Mouse (Mus musculus): ENCODE measurements around the gene Hoxd4. TPM values are rescaled to one million over a fixed set of nuclear protein-coding genes. Genes with fewer than 3 reads are reported as not detected.

Gene Hoxd4
- total RNA-seq, 1 experiment from 2014 or later: not detected

- no peak for ATAC-seq (replicated peaks in 1 of 2; ENCODE audit: insufficient read depth in 1 of 2, low FRiP score in 2 of 2, low TSS enrichment in 1 of 2, low read depth in 1 of 2, poor library complexity in 2 of 2, severe bottlenecking in 2 of 2)
Observed at GRCm38 (mm10) chr2:74741979-74742277, 30.2 kb downstream of the Hoxd4 start.

GRCm38 (mm10) chr2:74745540-74746297 lies 34.0 kb downstream of the Hoxd4 start:
- no peak for ATAC-seq (replicated peaks in 1 of 2; ENCODE audit: insufficient read depth in 1 of 2, low FRiP score in 2 of 2, low TSS enrichment in 1 of 2, low read depth in 1 of 2, poor library complexity in 2 of 2, severe bottlenecking in 2 of 2)

- ATAC-seq (replicated peaks in 1 of 2; ENCODE audit: insufficient read depth in 1 of 2, low FRiP score in 2 of 2, low TSS enrichment in 1 of 2, low read depth in 1 of 2, poor library complexity in 2 of 2, severe bottlenecking in 2 of 2): no peak; a peak in 1 of 4 replicates
Observed at GRCm38 (mm10) chr2:74746298-74746921, 34.7 kb downstream of the Hoxd4 start.

- no peak for ATAC-seq (replicated peaks in 1 of 2; ENCODE audit: insufficient read depth in 1 of 2, low FRiP score in 2 of 2, low TSS enrichment in 1 of 2, low read depth in 1 of 2, poor library complexity in 2 of 2, severe bottlenecking in 2 of 2)
Observed at GRCm38 (mm10) chr2:74747006-74747405, 35.3 kb downstream of the Hoxd4 start.

- ATAC-seq (replicated peaks in 1 of 2; ENCODE audit: insufficient read depth in 1 of 2, low FRiP score in 2 of 2, low TSS enrichment in 1 of 2, low read depth in 1 of 2, poor library complexity in 2 of 2, severe bottlenecking in 2 of 2): no peak
Observed at GRCm38 (mm10) chr2:74747661-74748141, 36.0 kb downstream of the Hoxd4 start.

- no peak for ATAC-seq (replicated peaks in 1 of 2; ENCODE audit: insufficient read depth in 1 of 2, low FRiP score in 2 of 2, low TSS enrichment in 1 of 2, low read depth in 1 of 2, poor library complexity in 2 of 2, severe bottlenecking in 2 of 2)
Observed at GRCm38 (mm10) chr2:74748436-74748995, 36.8 kb downstream of the Hoxd4 start.

- ATAC-seq (replicated peaks in 1 of 2; ENCODE audit: insufficient read depth in 1 of 2, low FRiP score in 2 of 2, low TSS enrichment in 1 of 2, low read depth in 1 of 2, poor library complexity in 2 of 2, severe bottlenecking in 2 of 2): peak; percentile 70 to 72
Observed at GRCm38 (mm10) chr2:74749337-74750121, 37.8 kb downstream of the Hoxd4 start.

GRCm38 (mm10) chr2:74750731-74751250 lies 39.1 kb downstream of the Hoxd4 start:
- ATAC-seq (replicated peaks in 1 of 2; ENCODE audit: insufficient read depth in 1 of 2, low FRiP score in 2 of 2, low TSS enrichment in 1 of 2, low read depth in 1 of 2, poor library complexity in 2 of 2, severe bottlenecking in 2 of 2): no peak

GRCm38 (mm10) chr2:74751861-74752260 lies 40.1 kb downstream of the Hoxd4 start:
- ATAC-seq (replicated peaks in 1 of 2; ENCODE audit: insufficient read depth in 1 of 2, low FRiP score in 2 of 2, low TSS enrichment in 1 of 2, low read depth in 1 of 2, poor library complexity in 2 of 2, severe bottlenecking in 2 of 2): no peak

- ATAC-seq (replicated peaks in 1 of 2; ENCODE audit: insufficient read depth in 1 of 2, low FRiP score in 2 of 2, low TSS enrichment in 1 of 2, low read depth in 1 of 2, poor library complexity in 2 of 2, severe bottlenecking in 2 of 2): no peak
Observed at GRCm38 (mm10) chr2:74752431-74753174, 40.9 kb downstream of the Hoxd4 start.

- ATAC-seq (replicated peaks in 1 of 2; ENCODE audit: insufficient read depth in 1 of 2, low FRiP score in 2 of 2, low TSS enrichment in 1 of 2, low read depth in 1 of 2, poor library complexity in 2 of 2, severe bottlenecking in 2 of 2): peak; percentile 37 to 44; a peak in 3 of 4 replicates
Observed at GRCm38 (mm10) chr2:74753175-74753523, 41.4 kb downstream of the Hoxd4 start.

- ATAC-seq (replicated peaks in 1 of 2; ENCODE audit: insufficient read depth in 1 of 2, low FRiP score in 2 of 2, low TSS enrichment in 1 of 2, low read depth in 1 of 2, poor library complexity in 2 of 2, severe bottlenecking in 2 of 2): no peak
Observed at GRCm38 (mm10) chr2:74753711-74754110, 42.0 kb downstream of the Hoxd4 start.

- ATAC-seq (replicated peaks in 1 of 2; ENCODE audit: insufficient read depth in 1 of 2, low FRiP score in 2 of 2, low TSS enrichment in 1 of 2, low read depth in 1 of 2, poor library complexity in 2 of 2, severe bottlenecking in 2 of 2): no peak
Observed at GRCm38 (mm10) chr2:74760146-74760545, 48.4 kb downstream of the Hoxd4 start.

GRCm38 (mm10) chr2:74761941-74762340 lies 50.2 kb downstream of the Hoxd4 start:
- no peak for ATAC-seq (replicated peaks in 1 of 2; ENCODE audit: insufficient read depth in 1 of 2, low FRiP score in 2 of 2, low TSS enrichment in 1 of 2, low read depth in 1 of 2, poor library complexity in 2 of 2, severe bottlenecking in 2 of 2)

- peak in 1 of 2 experiments; percentile 32; a peak in 1 of 4 replicates for ATAC-seq (replicated peaks in 1 of 2; ENCODE audit: insufficient read depth in 1 of 2, low FRiP score in 2 of 2, low TSS enrichment in 1 of 2, low read depth in 1 of 2, poor library complexity in 2 of 2, severe bottlenecking in 2 of 2)
Observed at GRCm38 (mm10) chr2:74762522-74763244, 51.0 kb downstream of the Hoxd4 start, which contains the start of gene Hoxd1. Gene Hoxd1, plus strand, starts transcription at chr2:74762980.

GRCm38 (mm10) chr2:74763245-74763735 lies 51.6 kb downstream of the Hoxd4 start:
- no peak for ATAC-seq (replicated peaks in 1 of 2; ENCODE audit: insufficient read depth in 1 of 2, low FRiP score in 2 of 2, low TSS enrichment in 1 of 2, low read depth in 1 of 2, poor library complexity in 2 of 2, severe bottlenecking in 2 of 2)
